Mouse (Mus musculus) A20 (cell line): ENCODE measurements around the gene Wdr93.
A peak's percentile ranks its signal among the peaks of the same experiment; 100 is the strongest.

Source experiments
- DNase-seq: peaks from one replicate; pipeline ENCODE4 v3.0.0-alpha.2; 2011; ENCODE audit warnings: low read depth, low spot score

Wdr93 gene

GRCm38 (mm10) chr7:79800336-79800735 is 57.4 kb downstream of the Wdr93 start:
- DNase-seq: no peak

- no peak for DNase-seq
Observed at GRCm38 (mm10) chr7:79801391-79801790, 58.4 kb downstream of the Wdr93 start.

GRCm38 (mm10) chr7:79802037-79802436 is 59.1 kb downstream of the Wdr93 start:
- no peak for DNase-seq

GRCm38 (mm10) chr7:79803887-79804286 is 60.9 kb downstream of the Wdr93 start:
- no peak for DNase-seq

GRCm38 (mm10) chr7:79808561-79808960 is 65.6 kb downstream of the Wdr93 start:
- DNase-seq: no peak

GRCm38 (mm10) chr7:79810611-79811506 is 67.9 kb downstream of the Wdr93 start, which contains the start of gene Mesp2:
TSS of gene Mesp2 (plus strand) at chr7:79810727.
- DNase-seq: peak; percentile 59

- DNase-seq: no peak
Observed at GRCm38 (mm10) chr7:79813409-79813808, 70.4 kb downstream of the Wdr93 start.

DNA sequence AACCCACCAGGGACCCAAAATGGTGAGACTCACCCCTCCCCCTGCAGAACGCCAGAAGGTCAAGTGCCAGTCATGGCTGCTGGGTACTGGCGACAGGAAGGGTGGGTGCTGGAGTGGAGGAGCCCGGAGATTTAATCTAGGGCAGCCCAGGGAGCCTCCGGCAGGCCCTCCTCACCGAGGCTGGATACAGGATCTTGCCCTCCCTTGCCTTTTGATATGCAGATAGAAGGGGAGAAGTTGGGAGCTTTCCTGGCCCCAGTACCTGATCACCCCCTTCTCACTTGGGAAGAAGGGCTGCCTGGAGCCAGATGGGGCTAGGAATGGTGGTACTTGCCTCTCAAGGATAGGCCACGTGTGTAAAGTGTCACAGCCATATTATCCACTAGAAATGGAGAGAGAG is 75.4 kb downstream of the Wdr93 start:
- no peak for DNase-seq

DNA sequence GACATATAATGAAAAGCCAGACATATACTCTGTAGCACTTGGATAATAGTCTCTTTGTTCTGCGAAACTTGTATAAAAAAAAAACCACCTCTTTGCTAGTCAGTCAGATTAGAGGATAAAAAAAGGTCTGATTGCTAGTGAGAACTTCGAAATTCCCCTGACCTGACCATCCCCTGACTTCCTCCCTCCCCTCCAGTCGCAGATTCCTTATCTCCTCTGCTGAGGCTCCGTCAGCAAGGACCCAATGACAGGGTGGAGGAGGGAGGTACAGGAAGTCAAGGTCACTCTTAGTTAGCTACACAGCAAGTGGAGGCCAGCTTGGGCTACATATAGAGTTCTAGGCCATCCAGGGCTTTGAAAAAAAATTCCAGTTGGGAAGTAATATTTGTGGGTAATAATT is 76.6 kb downstream of the Wdr93 start:
- no peak for DNase-seq

DNA sequence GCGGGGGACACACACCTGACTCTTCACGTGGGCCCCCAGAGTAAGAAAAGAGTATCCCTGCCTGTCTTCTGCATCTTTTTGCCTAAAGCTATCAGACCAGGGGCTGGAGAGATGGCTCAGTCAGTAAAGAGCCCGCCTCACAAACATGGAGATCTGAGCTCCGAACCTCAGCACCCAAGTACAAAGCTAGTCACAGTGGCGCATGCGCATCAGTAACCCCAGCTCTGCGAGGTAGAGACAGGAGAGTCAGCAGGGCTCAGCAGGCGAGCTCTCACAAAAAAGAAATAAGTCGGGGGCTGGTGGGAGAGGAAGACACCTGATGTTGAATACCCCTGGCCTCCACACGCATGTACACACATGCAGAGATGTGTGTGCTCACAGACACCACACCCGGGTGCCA is 77.0 kb downstream of the Wdr93 start:
- no peak for DNase-seq

- DNase-seq: no peak
Observed at GRCm38 (mm10) chr7:79822092-79822695, 79.2 kb downstream of the Wdr93 start.

- no peak for DNase-seq
Observed at GRCm38 (mm10) chr7:79828341-79828740, 85.4 kb downstream of the Wdr93 start.

DNA sequence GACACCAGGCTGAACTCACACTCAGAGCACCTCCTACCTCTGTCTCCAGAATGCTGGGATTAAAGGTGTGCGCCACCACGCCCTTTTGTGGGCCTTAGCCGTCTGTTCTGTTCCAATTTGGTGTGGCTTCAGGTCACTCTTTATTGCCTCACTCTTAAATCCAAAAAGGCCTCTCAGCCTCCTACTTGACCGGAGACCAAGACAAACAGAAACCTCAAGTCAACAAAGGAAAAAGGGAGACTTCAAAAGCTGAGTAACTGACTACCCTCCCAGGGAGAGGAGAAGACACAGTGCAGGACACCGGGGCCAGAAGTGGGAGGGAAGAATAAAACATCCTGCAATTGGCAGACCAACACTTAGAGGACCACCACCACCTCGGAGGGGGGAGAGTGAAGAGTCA is 88.2 kb downstream of the Wdr93 start:
- no peak for DNase-seq

DNA sequence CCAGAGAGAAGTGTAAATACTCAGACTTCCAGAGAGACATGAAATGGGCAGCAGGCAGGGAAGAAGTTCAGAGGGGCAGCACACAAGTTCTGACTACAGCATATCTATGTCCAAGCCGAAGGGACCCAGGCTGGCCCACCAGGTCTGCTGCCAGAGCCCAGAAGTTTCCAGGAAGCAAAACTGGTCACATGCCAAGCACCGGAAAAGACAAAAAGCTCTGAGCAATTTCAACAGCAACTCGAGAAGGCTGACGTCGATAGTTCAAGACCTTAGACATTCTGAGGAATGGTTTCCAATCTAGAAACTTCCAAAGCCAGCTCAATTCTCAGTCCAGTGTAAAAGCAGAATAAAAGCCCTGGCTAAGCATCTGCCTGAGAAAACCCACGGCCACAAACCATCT is 88.6 kb downstream of the Wdr93 start:
- no peak for DNase-seq

GRCm38 (mm10) chr7:79832980-79833379 is 90.0 kb downstream of the Wdr93 start:
- DNase-seq: no peak

GRCm38 (mm10) chr7:79835196-79835595 is 92.2 kb downstream of the Wdr93 start:
- DNase-seq: no peak
